Mouse (Mus musculus): ENCODE data around the gene Mb21d2. TPM values are rescaled to one million over a fixed set of nuclear protein-coding genes. Genes with fewer than 3 reads are reported as not detected.

The Mb21d2 gene
- polyA plus RNA-seq, 1 experiment = not detected

DNA sequence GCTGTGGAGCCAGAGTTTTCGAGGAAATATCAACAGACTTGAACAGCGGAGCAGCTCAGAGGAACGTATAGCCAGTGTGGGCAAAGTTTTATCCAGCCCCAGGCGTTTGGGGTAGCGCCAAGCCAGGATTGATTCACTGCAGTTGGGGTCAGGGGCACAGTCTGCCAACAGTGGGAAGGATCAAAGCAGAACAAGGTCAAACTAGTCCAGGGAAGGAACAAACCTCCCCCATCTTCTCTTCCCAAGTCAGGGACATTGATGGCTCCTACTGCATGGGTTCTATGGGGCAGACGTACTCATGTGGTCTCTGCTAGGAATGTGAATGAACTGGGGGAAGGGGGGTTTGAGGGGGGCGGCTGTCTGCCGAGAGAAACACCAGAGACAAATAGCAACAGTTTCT lies 48.7 kb downstream of the Mb21d2 start:
- H3K27ac ChIP-seq (ENCODE audit: control insufficient read depth, insufficient read depth, low read depth, low read length, poor library complexity) = no peak overlapping the region
- no peak overlapping the region for H3K4me3 ChIP-seq (replicated peaks; ENCODE audit: control insufficient read depth, low read depth, low read length)
- TF ChIP-seq POLR2A (IDR thresholded peaks at IDR 0.05; ENCODE audit: borderline replicate concordance, control insufficient read depth, low read depth, low read length) (no peak), CTCF (IDR thresholded peaks at IDR 0.05; ENCODE audit: control insufficient read depth, insufficient read depth, low read length) (no peak)
- 33% methylated on average over 8 of the region's 8 CpGs for WGBS
- no peaks in the 10 kb centered on the region for H3K4me1 ChIP-seq (ENCODE audit: control insufficient read depth, insufficient read depth, low read length)

- WGBS = 71% methylated on average over 8 of the region's 8 CpGs
- Histone ChIP-seq H3K4me1 (ENCODE audit: control insufficient read depth, insufficient read depth, low read length) (no peaks in the 10 kb centered on the region), H3K4me3 (replicated peaks; ENCODE audit: control insufficient read depth, low read depth, low read length) (no peak overlapping the region), H3K27ac (ENCODE audit: control insufficient read depth, insufficient read depth, low read depth, low read length, poor library complexity) (no peak overlapping the region)
- TF ChIP-seq CTCF (IDR thresholded peaks at IDR 0.05; ENCODE audit: control insufficient read depth, insufficient read depth, low read length) = no peak
- no peak for TF ChIP-seq POLR2A (IDR thresholded peaks at IDR 0.05; ENCODE audit: borderline replicate concordance, control insufficient read depth, low read depth, low read length)
Observed at GRCm38 (mm10) chr16:28880307-28880681, 49.2 kb downstream of the Mb21d2 start.

- H3K27ac ChIP-seq (ENCODE audit: control insufficient read depth, insufficient read depth, low read depth, low read length, poor library complexity) = no peak overlapping the region
- no peaks in the 10 kb centered on the region for H3K4me1 ChIP-seq (ENCODE audit: control insufficient read depth, insufficient read depth, low read length)
- no peak overlapping the region for H3K4me3 ChIP-seq (replicated peaks; ENCODE audit: control insufficient read depth, low read depth, low read length)
- TF ChIP-seq CTCF (IDR thresholded peaks at IDR 0.05; ENCODE audit: control insufficient read depth, insufficient read depth, low read length) = no peak
- no peak for TF ChIP-seq POLR2A (IDR thresholded peaks at IDR 0.05; ENCODE audit: borderline replicate concordance, control insufficient read depth, low read depth, low read length)
- WGBS = 84% methylated on average over 12 of the region's 12 CpGs
Observed at GRCm38 (mm10) chr16:28879636-28880306, 49.7 kb downstream of the Mb21d2 start.

DNA sequence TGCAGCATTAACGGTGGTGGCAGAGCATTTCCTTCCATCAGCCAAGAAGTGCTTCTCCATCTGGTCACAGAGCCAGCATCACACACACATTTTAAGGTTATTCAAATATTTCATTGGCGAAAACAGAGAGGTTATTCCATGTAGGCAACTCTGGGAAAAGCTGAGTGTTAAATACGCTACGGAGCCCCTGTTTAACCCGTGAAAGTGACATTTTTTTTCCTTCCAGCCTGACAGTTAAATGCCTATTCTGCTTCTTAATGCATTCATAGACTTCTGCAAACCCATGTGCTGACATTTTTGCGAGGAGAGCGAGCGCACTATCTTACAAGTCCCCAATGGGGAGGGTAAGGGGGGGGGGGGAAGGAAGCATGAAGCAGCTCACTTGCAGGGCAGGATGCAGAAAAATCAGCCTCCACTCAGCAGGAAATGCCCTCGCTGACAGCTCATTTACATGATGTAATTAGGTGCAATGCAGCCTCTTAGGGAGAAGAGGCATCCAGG lies 52.3 kb downstream of the Mb21d2 start:
- TF ChIP-seq POLR2A (IDR thresholded peaks at IDR 0.05; ENCODE audit: borderline replicate concordance, control insufficient read depth, low read depth, low read length) (no peak), CTCF (IDR thresholded peaks at IDR 0.05; ENCODE audit: control insufficient read depth, insufficient read depth, low read length) (no peak)
- Histone ChIP-seq H3K4me3 (replicated peaks; ENCODE audit: control insufficient read depth, low read depth, low read length) (no peak overlapping the region), H3K4me1 (ENCODE audit: control insufficient read depth, insufficient read depth, low read length) (no peaks in the 10 kb centered on the region), H3K27ac (ENCODE audit: control insufficient read depth, insufficient read depth, low read depth, low read length, poor library complexity) (no peak overlapping the region)
- WGBS = 40% methylated on average over 9 of the region's 9 CpGs

- Histone ChIP-seq H3K27ac (ENCODE audit: control insufficient read depth, insufficient read depth, low read depth, low read length, poor library complexity) (no peak overlapping the region), H3K4me1 (ENCODE audit: control insufficient read depth, insufficient read depth, low read length) (no peaks in the 10 kb centered on the region), H3K4me3 (replicated peaks; ENCODE audit: control insufficient read depth, low read depth, low read length) (no peak overlapping the region)
- TF ChIP-seq CTCF (IDR thresholded peaks at IDR 0.05; ENCODE audit: control insufficient read depth, insufficient read depth, low read length) (no peak), POLR2A (IDR thresholded peaks at IDR 0.05; ENCODE audit: borderline replicate concordance, control insufficient read depth, low read depth, low read length) (no peak)
- WGBS = 82% methylated on average over 8 of the region's 8 CpGs
Observed at GRCm38 (mm10) chr16:28873404-28873895, 56.0 kb downstream of the Mb21d2 start.

DNA sequence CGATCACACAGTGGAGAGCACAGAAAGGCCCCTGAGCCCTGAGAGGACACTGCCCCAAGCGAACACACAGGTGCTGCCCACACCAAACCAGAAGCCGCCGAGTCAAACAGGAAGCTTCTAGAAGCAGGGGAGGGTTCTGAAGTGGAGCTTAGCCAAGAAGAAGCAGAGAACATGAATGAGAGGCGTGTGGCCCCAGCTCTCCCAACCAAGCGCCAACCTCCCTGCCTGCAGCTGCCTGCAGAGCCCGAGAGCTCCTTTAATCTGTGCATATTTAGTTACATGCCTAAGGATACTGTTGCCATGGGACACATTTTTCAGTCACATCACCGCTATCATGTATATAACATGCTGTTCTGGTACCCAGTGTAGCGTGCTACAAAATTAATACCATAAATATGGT lies 58.6 kb downstream of the Mb21d2 start:
- TF ChIP-seq CTCF (IDR thresholded peaks at IDR 0.05; ENCODE audit: control insufficient read depth, insufficient read depth, low read length) (no peak), POLR2A (IDR thresholded peaks at IDR 0.05; ENCODE audit: borderline replicate concordance, control insufficient read depth, low read depth, low read length) (no peak)
- 22% methylated on average over 9 of the region's 9 CpGs for WGBS
- Histone ChIP-seq H3K4me3 (replicated peaks; ENCODE audit: control insufficient read depth, low read depth, low read length) (no peak overlapping the region), H3K27ac (ENCODE audit: control insufficient read depth, insufficient read depth, low read depth, low read length, poor library complexity) (no peak overlapping the region), H3K4me1 (ENCODE audit: control insufficient read depth, insufficient read depth, low read length) (no peaks in the 10 kb centered on the region)

- no peak overlapping the region for H3K4me3 ChIP-seq (replicated peaks; ENCODE audit: control insufficient read depth, low read depth, low read length)
- no peak for TF ChIP-seq CTCF (IDR thresholded peaks at IDR 0.05; ENCODE audit: control insufficient read depth, insufficient read depth, low read length)
- no peak for TF ChIP-seq POLR2A (IDR thresholded peaks at IDR 0.05; ENCODE audit: borderline replicate concordance, control insufficient read depth, low read depth, low read length)
- WGBS = 29% methylated on average over 5 of the region's 5 CpGs
Observed at GRCm38 (mm10) chr16:28870456-28870855, 59.0 kb downstream of the Mb21d2 start.

GRCm38 (mm10) chr16:28868864-28869263 lies 60.6 kb downstream of the Mb21d2 start:
- Histone ChIP-seq H3K27ac (ENCODE audit: control insufficient read depth, insufficient read depth, low read depth, low read length, poor library complexity) (no peak overlapping the region), H3K4me1 (ENCODE audit: control insufficient read depth, insufficient read depth, low read length) (no peaks in the 10 kb centered on the region), H3K4me3 (replicated peaks; ENCODE audit: control insufficient read depth, low read depth, low read length) (no peak overlapping the region)
- TF ChIP-seq POLR2A (IDR thresholded peaks at IDR 0.05; ENCODE audit: borderline replicate concordance, control insufficient read depth, low read depth, low read length) (no peak), CTCF (IDR thresholded peaks at IDR 0.05; ENCODE audit: control insufficient read depth, insufficient read depth, low read length) (no peak)
- WGBS = 90% methylated on average over 9 of the region's 9 CpGs

More at GRCm38 (mm10) chr16:28870456-28870855, 59.0 kb downstream of the Mb21d2 start:
- H3K4me1 ChIP-seq (ENCODE audit: control insufficient read depth, insufficient read depth, low read length) = no peaks in the 10 kb centered on the region
- H3K27ac ChIP-seq (ENCODE audit: control insufficient read depth, insufficient read depth, low read depth, low read length, poor library complexity) = no peak overlapping the region
